Mouse (Mus musculus) cortical plate, adult 2 months (tissue): ENCODE data around the gene Sprtn. TPM values are rescaled to one million over a fixed set of nuclear protein-coding genes. Genes with fewer than 3 reads are reported as not detected.

Source experiments
- H3K27ac ChIP-seq: fragments of 200-500 bp; 2 replicates; pipeline ENCODE4 v1.5.1; 2012; ENCODE audit warnings: low read length, control low read depth, inconsistent platforms; ENCODE audit not compliant: insufficient read depth
- H3K4me1 ChIP-seq: fragments of 200-500 bp; 2 replicates; pipeline ENCODE4 v1.6.1; 2011; ENCODE audit warnings: low read length; ENCODE audit not compliant: control insufficient read depth, insufficient read depth
- H3K4me3 ChIP-seq: fragments of 200-500 bp; 2 replicates; pipeline ENCODE4 v1.5.1; 2011; ENCODE audit warnings: mild to moderate bottlenecking, low read length, control low read depth; ENCODE audit not compliant: insufficient read depth
- CTCF ChIP-seq: fragments of 200-500 bp; IDR thresholded peaks from 2 replicates; pipeline ENCODE4 v1.5.1; 2011; ENCODE audit warnings: mild to moderate bottlenecking, control low read depth, low read length; ENCODE audit not compliant: insufficient read depth; ENCODE audit errors: extremely low read depth
- POLR2A ChIP-seq: fragments of 200-500 bp; IDR thresholded peaks from 2 replicates; pipeline ENCODE4 v1.6.1; 2011; ENCODE audit warnings: mild to moderate bottlenecking, low read length, control low read depth; ENCODE audit not compliant: insufficient read depth; ENCODE audit errors: extremely low read depth
- polyA plus RNA-seq: library from polyadenylated mRNA; depleted of rRNA; stranded (reverse); fragments of >200 nt; gene quantifications from 2 replicates; pipeline ENCODE4 v1.2.3, GENCODE M21; 2012

The Sprtn gene
- polyA plus RNA-seq, 1 experiment: 16.3 TPM

- H3K4me3 ChIP-seq: no peak overlapping the region
- TF ChIP-seq POLR2A (no peak), CTCF (no peak)
- peaks cover 18% of the 10 kb centered on the region for H3K4me1 ChIP-seq
- no peak overlapping the region for H3K27ac ChIP-seq
Observed at GRCm38 (mm10) chr8:124922490-124923089, 24.9 kb downstream of the Sprtn start.

- Histone ChIP-seq H3K27ac (no peak overlapping the region), H3K4me3 (no peak overlapping the region), H3K4me1 (peaks cover 19% of the 10 kb centered on the region)
- TF ChIP-seq POLR2A (no peak), CTCF (no peak)
Observed at GRCm38 (mm10) chr8:124923971-124924652, 26.4 kb downstream of the Sprtn start.

GRCm38 (mm10) chr8:124925544-124926266 lies 28.0 kb downstream of the Sprtn start:
- H3K4me1 ChIP-seq: peaks cover 28% of the 10 kb centered on the region
- no peak overlapping the region for H3K4me3 ChIP-seq
- no peak overlapping the region for H3K27ac ChIP-seq
- TF ChIP-seq CTCF (no peak), POLR2A (no peak)

- Histone ChIP-seq H3K27ac (no peak overlapping the region), H3K4me1 (peaks cover 28% of the 10 kb centered on the region), H3K4me3 (no peak overlapping the region)
- no peak for TF ChIP-seq POLR2A
- TF ChIP-seq CTCF: no peak
Observed at GRCm38 (mm10) chr8:124926351-124926771, 28.7 kb downstream of the Sprtn start.

GRCm38 (mm10) chr8:124929006-124929405 lies 31.3 kb downstream of the Sprtn start:
- peaks cover 24% of the 10 kb centered on the region for H3K4me1 ChIP-seq
- TF ChIP-seq CTCF (no peak), POLR2A (no peak)
- no peak overlapping the region for H3K27ac ChIP-seq
- no peak overlapping the region for H3K4me3 ChIP-seq

- Histone ChIP-seq H3K27ac (no peak overlapping the region), H3K4me1 (peaks cover 22% of the 10 kb centered on the region), H3K4me3 (no peak overlapping the region)
- TF ChIP-seq POLR2A: no peak
- no peak for TF ChIP-seq CTCF
Observed at GRCm38 (mm10) chr8:124930086-124930485, 32.4 kb downstream of the Sprtn start.

GRCm38 (mm10) chr8:124930649-124931048 lies 33.0 kb downstream of the Sprtn start:
- no peak overlapping the region for H3K4me3 ChIP-seq
- no peak overlapping the region for H3K27ac ChIP-seq
- TF ChIP-seq CTCF: no peak
- peaks cover 20% of the 10 kb centered on the region for H3K4me1 ChIP-seq

- Histone ChIP-seq H3K27ac (no peak overlapping the region), H3K4me1 (peaks cover 13% of the 10 kb centered on the region), H3K4me3 (no peak overlapping the region)
- no peak for TF ChIP-seq POLR2A
- no peak for TF ChIP-seq CTCF
Observed at GRCm38 (mm10) chr8:124932435-124932834, 34.7 kb downstream of the Sprtn start.

- TF ChIP-seq POLR2A (no peak), CTCF (no peak)
- H3K27ac ChIP-seq: no peak overlapping the region
- H3K4me3 ChIP-seq: no peak overlapping the region
- H3K4me1 ChIP-seq: peaks cover 5% of the 10 kb centered on the region
Observed at GRCm38 (mm10) chr8:124935116-124935515, 37.4 kb downstream of the Sprtn start.

- H3K4me1 ChIP-seq: peaks cover 1% of the 10 kb centered on the region; the same call in 1 of the 2 replicates
- no peak overlapping the region for H3K27ac ChIP-seq
- no peak for TF ChIP-seq POLR2A
- no peak for TF ChIP-seq CTCF
- no peak overlapping the region for H3K4me3 ChIP-seq
Observed at GRCm38 (mm10) chr8:124936699-124937098, 39.0 kb downstream of the Sprtn start.
